Mouse (Mus musculus): Measurements from ENCODE around the gene Gspt1. TPM values are rescaled to one million over a fixed set of nuclear protein-coding genes. Genes with fewer than 3 reads are reported as not detected.

Gspt1 gene
- polyA plus RNA-seq, 1 experiment from 2014 or later: 47.3 TPM

GRCm38 (mm10) chr16:11200247-11200646 is 53.9 kb downstream of the Gspt1 start:
- no peak for ATAC-seq
- Histone ChIP-seq H3K27ac (ENCODE audit: low read depth, low read length) (no peak overlapping the region), H3K4me3 (ENCODE audit: low read depth, low read length) (no peak overlapping the region), H3K9me3 (ENCODE audit: control insufficient read depth) (no peaks in the 10 kb centered on the region), H3K36me3 (ENCODE audit: control insufficient read depth, insufficient read depth) (peaks cover 49% of the 10 kb centered on the region), H3K4me2 (replicated peaks; ENCODE audit: low read depth) (no peak overlapping the region), H3K27me3 (replicated peaks; ENCODE audit: control insufficient read depth, insufficient read depth, low read length) (no peaks in the 10 kb centered on the region), H3K4me1 (replicated peaks; ENCODE audit: control insufficient read depth, insufficient read depth, low read length) (0 out of 2 replicates have a peak, but pooled peaks cover 4% of the 10 kb centered on the region), H3K9ac (ENCODE audit: low read depth, low read length) (no peak overlapping the region)
- WGBS: 93% methylated on average over 3 of the region's 3 CpGs
- no peak for TF ChIP-seq CTCF (IDR thresholded peaks at IDR 0.05; ENCODE audit: low read depth)

- Histone ChIP-seq H3K9me3 (ENCODE audit: control insufficient read depth) (no peaks in the 10 kb centered on the region), H3K36me3 (ENCODE audit: control insufficient read depth, insufficient read depth) (peaks cover 67% of the 10 kb centered on the region), H3K27me3 (replicated peaks; ENCODE audit: control insufficient read depth, insufficient read depth, low read length) (no peaks in the 10 kb centered on the region), H3K27ac (ENCODE audit: low read depth, low read length) (no peak overlapping the region; the same call in 1 of the 2 replicates), H3K4me2 (replicated peaks; ENCODE audit: low read depth) (no peak overlapping the region), H3K9ac (ENCODE audit: low read depth, low read length) (no peak overlapping the region), H3K4me3 (ENCODE audit: low read depth, low read length) (no peak overlapping the region), H3K4me1 (replicated peaks; ENCODE audit: control insufficient read depth, insufficient read depth, low read length) (no peaks in the 10 kb centered on the region)
- 64% methylated on average over 2 of the region's 2 CpGs for WGBS
- no peak for ATAC-seq
- TF ChIP-seq CTCF (IDR thresholded peaks at IDR 0.05; ENCODE audit: low read depth): no peak
Measured at GRCm38 (mm10) chr16:11198467-11198866, 55.7 kb downstream of the Gspt1 start.

- Histone ChIP-seq H3K4me2 (replicated peaks; ENCODE audit: low read depth) (no peak overlapping the region), H3K27ac (ENCODE audit: low read depth, low read length) (no peak overlapping the region), H3K4me1 (replicated peaks; ENCODE audit: control insufficient read depth, insufficient read depth, low read length) (no peaks in the 10 kb centered on the region), H3K4me3 (ENCODE audit: low read depth, low read length) (no peak overlapping the region), H3K36me3 (ENCODE audit: control insufficient read depth, insufficient read depth) (peaks cover 77% of the 10 kb centered on the region), H3K9me3 (ENCODE audit: control insufficient read depth) (no peaks in the 10 kb centered on the region), H3K9ac (ENCODE audit: low read depth, low read length) (no peak overlapping the region), H3K27me3 (replicated peaks; ENCODE audit: control insufficient read depth, insufficient read depth, low read length) (no peaks in the 10 kb centered on the region)
- no peak for ATAC-seq
- WGBS: 88% methylated on average over 4 of the region's 4 CpGs
- TF ChIP-seq CTCF (IDR thresholded peaks at IDR 0.05; ENCODE audit: low read depth): no peak
Measured at GRCm38 (mm10) chr16:11197052-11197451, 57.1 kb downstream of the Gspt1 start.

- Histone ChIP-seq H3K9ac (ENCODE audit: low read depth, low read length) (no peak overlapping the region), H3K4me2 (replicated peaks; ENCODE audit: low read depth) (no peak overlapping the region), H3K27ac (ENCODE audit: low read depth, low read length) (no peak overlapping the region), H3K36me3 (ENCODE audit: control insufficient read depth, insufficient read depth) (peaks cover 56% of the 10 kb centered on the region), H3K9me3 (ENCODE audit: control insufficient read depth) (no peaks in the 10 kb centered on the region), H3K4me1 (replicated peaks; ENCODE audit: control insufficient read depth, insufficient read depth, low read length) (no peaks in the 10 kb centered on the region), H3K27me3 (replicated peaks; ENCODE audit: control insufficient read depth, insufficient read depth, low read length) (no peaks in the 10 kb centered on the region), H3K4me3 (ENCODE audit: low read depth, low read length) (no peak overlapping the region)
- ATAC-seq: no peak
- TF ChIP-seq CTCF (IDR thresholded peaks at IDR 0.05; ENCODE audit: low read depth): no peak
- WGBS: 96% methylated on average over 2 of the region's 2 CpGs
Measured at GRCm38 (mm10) chr16:11193231-11193630, 60.9 kb downstream of the Gspt1 start.

- ATAC-seq: no peak
- Histone ChIP-seq H3K9me3 (ENCODE audit: control insufficient read depth) (no peaks in the 10 kb centered on the region), H3K27me3 (replicated peaks; ENCODE audit: control insufficient read depth, insufficient read depth, low read length) (no peaks in the 10 kb centered on the region), H3K27ac (ENCODE audit: low read depth, low read length) (no peak overlapping the region), H3K4me2 (replicated peaks; ENCODE audit: low read depth) (no peak overlapping the region), H3K9ac (ENCODE audit: low read depth, low read length) (no peak overlapping the region), H3K4me3 (ENCODE audit: low read depth, low read length) (no peak overlapping the region), H3K36me3 (ENCODE audit: control insufficient read depth, insufficient read depth) (peaks cover 27% of the 10 kb centered on the region), H3K4me1 (replicated peaks; ENCODE audit: control insufficient read depth, insufficient read depth, low read length) (no peaks in the 10 kb centered on the region)
- 77% methylated on average over 7 of the region's 7 CpGs for WGBS
- no peak for TF ChIP-seq CTCF (IDR thresholded peaks at IDR 0.05; ENCODE audit: low read depth)
Measured at GRCm38 (mm10) chr16:11190150-11190549, 64.0 kb downstream of the Gspt1 start.

- WGBS: 60% methylated on average over 2 of the region's 2 CpGs
- H3K36me3 ChIP-seq (ENCODE audit: control insufficient read depth, insufficient read depth): no peaks in the 10 kb centered on the region
- H3K4me3 ChIP-seq (ENCODE audit: low read depth, low read length): no peak overlapping the region
- no peak overlapping the region for H3K9ac ChIP-seq (ENCODE audit: low read depth, low read length)
- no peaks in the 10 kb centered on the region for H3K27me3 ChIP-seq (replicated peaks; ENCODE audit: control insufficient read depth, insufficient read depth, low read length)
- no peak for TF ChIP-seq CTCF (IDR thresholded peaks at IDR 0.05; ENCODE audit: low read depth)
- H3K4me2 ChIP-seq (replicated peaks; ENCODE audit: low read depth): peak overlapping the region; percentile 78
- H3K27ac ChIP-seq (ENCODE audit: low read depth, low read length): no peak overlapping the region
- 0 out of 2 replicates have a peak, but pooled peaks cover 4% of the 10 kb centered on the region for H3K4me1 ChIP-seq (replicated peaks; ENCODE audit: control insufficient read depth, insufficient read depth, low read length)
- no peaks in the 10 kb centered on the region for H3K9me3 ChIP-seq (ENCODE audit: control insufficient read depth)
- ATAC-seq: no peak
Measured at GRCm38 (mm10) chr16:11177404-11177803, 76.7 kb downstream of the Gspt1 start.

GRCm38 (mm10) chr16:11176884-11177244 is 77.3 kb downstream of the Gspt1 start:
- 2% methylated on average over 4 of the region's 4 CpGs for WGBS
- Histone ChIP-seq H3K27me3 (replicated peaks; ENCODE audit: control insufficient read depth, insufficient read depth, low read length) (no peaks in the 10 kb centered on the region), H3K36me3 (ENCODE audit: control insufficient read depth, insufficient read depth) (no peaks in the 10 kb centered on the region), H3K4me2 (replicated peaks; ENCODE audit: low read depth) (peak overlapping the region; percentile 78), H3K4me1 (replicated peaks; ENCODE audit: control insufficient read depth, insufficient read depth, low read length) (0 out of 2 replicates have a peak, but pooled peaks cover 4% of the 10 kb centered on the region), H3K27ac (ENCODE audit: low read depth, low read length) (peak overlapping the region; percentile 91), H3K9me3 (ENCODE audit: control insufficient read depth) (no peaks in the 10 kb centered on the region), H3K4me3 (ENCODE audit: low read depth, low read length) (peak overlapping the region; percentile 82), H3K9ac (ENCODE audit: low read depth, low read length) (peak overlapping the region; percentile 92)
- TF ChIP-seq CTCF (IDR thresholded peaks at IDR 0.05; ENCODE audit: low read depth): no peak
- no peak for ATAC-seq

Data from intestine, postnatal 0 days (tissue).